Mouse (Mus musculus): ENCODE data around the gene Stard13. TPM values are rescaled to one million over a fixed set of nuclear protein-coding genes. Genes with fewer than 3 reads are reported as not detected.

Stard13 gene
- polyA plus RNA-seq, 1 experiment, result 1.4 TPM

DNA sequence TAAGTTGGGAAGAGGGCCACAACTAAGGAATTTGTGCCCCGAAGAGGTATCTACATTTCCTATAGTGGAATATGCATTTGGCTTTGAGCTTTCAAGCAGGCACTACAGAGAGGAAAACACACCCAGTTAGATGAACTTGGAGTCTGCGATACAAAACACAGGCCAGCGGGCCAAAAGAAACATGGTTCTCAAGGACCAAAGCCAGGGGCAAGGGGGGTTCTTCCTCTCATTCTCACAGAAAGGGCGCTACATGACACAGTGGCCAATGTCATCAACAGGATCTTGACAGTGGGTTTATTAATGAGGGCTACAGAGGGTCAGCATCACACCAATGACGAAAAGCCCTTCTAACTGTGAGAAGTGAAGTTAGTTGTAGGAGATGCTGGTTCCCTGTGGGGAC is 175.9 kb downstream of the Stard13 start:
- Histone ChIP-seq H3K36me3 (ENCODE audit: control insufficient read depth, insufficient read depth, low read length) (no peaks in the 10 kb centered on the region), H3K27me3 (ENCODE audit: control insufficient read depth, insufficient read depth, low read length) (no peaks in the 10 kb centered on the region), H3K4me3 (ENCODE audit: extremely low read depth, insufficient read depth, insufficient read length) (no peak overlapping the region), H3K27ac (ENCODE audit: insufficient read depth, low read length) (no peak overlapping the region), H3K4me1 (ENCODE audit: control insufficient read depth, insufficient read depth, insufficient read length) (no peaks in the 10 kb centered on the region)
- 87% methylated on average over 5 of the region's 5 CpGs for WGBS
- TF ChIP-seq POLR2A (IDR thresholded peaks at IDR 0.05; ENCODE audit: low read depth, low read length) (no peak), CTCF (IDR thresholded peaks at IDR 0.05; ENCODE audit: extremely low read depth, insufficient read depth, insufficient read length, insufficient replicate concordance) (no peak)
- no peak for DNase-seq (ENCODE audit: low read depth in 1 of 2, low spot score in 2 of 2)

DNA sequence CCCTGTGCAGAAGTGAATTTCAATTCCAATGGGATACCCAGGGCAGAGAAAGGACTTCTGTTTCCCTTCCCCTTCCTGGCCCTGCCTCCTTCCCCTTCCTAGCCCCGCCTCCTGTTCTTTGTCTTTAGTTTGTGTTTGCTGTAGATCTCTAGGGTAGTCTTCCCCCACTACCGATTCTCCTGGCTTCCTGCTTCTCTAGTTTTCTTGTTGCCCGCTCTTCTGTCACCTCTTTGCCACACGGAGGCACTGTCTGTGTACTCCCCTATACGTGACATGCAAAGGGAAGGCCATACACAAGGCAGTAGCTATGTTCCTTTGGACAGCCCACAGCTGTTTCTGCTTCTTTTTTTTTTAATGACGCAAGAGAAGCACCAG is 176.7 kb downstream of the Stard13 start:
- TF ChIP-seq POLR2A (IDR thresholded peaks at IDR 0.05; ENCODE audit: low read depth, low read length) (no peak), CTCF (IDR thresholded peaks at IDR 0.05; ENCODE audit: extremely low read depth, insufficient read depth, insufficient read length, insufficient replicate concordance) (no peak)
- no peaks in the 10 kb centered on the region for H3K36me3 ChIP-seq (ENCODE audit: control insufficient read depth, insufficient read depth, low read length)
- no peaks in the 10 kb centered on the region for H3K27me3 ChIP-seq (ENCODE audit: control insufficient read depth, insufficient read depth, low read length)
- H3K4me3 ChIP-seq (ENCODE audit: extremely low read depth, insufficient read depth, insufficient read length), result no peak overlapping the region
- H3K27ac ChIP-seq (ENCODE audit: insufficient read depth, low read length), result no peak overlapping the region
- no peak for DNase-seq (ENCODE audit: low read depth in 1 of 2, low spot score in 2 of 2)
- no peaks in the 10 kb centered on the region for H3K4me1 ChIP-seq (ENCODE audit: control insufficient read depth, insufficient read depth, insufficient read length)
- 34% methylated on average over 6 of the region's 6 CpGs for WGBS

DNA sequence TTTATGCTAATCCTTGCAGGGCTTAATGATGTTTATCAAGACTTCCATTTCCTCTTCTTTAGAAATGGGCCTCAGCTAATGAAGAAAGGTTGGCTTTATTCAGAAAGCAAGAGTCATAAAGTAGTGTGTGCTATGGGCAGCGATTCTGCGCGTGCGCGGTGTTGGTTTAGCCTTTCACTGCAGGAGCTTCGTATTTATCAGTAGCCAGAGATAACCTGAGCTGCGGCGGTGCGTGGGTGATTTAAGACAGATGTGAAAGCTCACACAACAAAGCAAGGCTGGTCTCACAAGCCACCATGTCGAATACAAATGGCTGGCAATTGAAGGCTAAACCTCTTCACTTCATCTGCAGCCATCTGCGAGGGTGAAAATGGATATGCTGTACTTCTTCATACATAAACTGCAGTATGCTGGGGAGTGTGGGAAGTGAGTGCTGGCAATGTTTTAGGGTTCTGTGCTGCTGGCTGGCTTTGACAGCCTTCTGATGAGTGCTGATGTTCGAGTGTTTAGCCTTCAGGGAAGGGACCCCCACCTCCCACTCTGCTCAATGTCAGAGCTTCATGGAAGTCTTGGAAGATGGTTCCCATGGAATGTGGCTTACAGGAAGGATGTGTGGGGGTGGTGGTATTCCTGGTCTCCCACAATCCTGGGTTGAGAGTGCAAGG is 177.2 kb downstream of the Stard13 start:
- no peak for DNase-seq (ENCODE audit: low read depth in 1 of 2, low spot score in 2 of 2)
- no peak overlapping the region for H3K27ac ChIP-seq (ENCODE audit: insufficient read depth, low read length)
- WGBS, result 92% methylated on average over 12 of the region's 12 CpGs

DNA sequence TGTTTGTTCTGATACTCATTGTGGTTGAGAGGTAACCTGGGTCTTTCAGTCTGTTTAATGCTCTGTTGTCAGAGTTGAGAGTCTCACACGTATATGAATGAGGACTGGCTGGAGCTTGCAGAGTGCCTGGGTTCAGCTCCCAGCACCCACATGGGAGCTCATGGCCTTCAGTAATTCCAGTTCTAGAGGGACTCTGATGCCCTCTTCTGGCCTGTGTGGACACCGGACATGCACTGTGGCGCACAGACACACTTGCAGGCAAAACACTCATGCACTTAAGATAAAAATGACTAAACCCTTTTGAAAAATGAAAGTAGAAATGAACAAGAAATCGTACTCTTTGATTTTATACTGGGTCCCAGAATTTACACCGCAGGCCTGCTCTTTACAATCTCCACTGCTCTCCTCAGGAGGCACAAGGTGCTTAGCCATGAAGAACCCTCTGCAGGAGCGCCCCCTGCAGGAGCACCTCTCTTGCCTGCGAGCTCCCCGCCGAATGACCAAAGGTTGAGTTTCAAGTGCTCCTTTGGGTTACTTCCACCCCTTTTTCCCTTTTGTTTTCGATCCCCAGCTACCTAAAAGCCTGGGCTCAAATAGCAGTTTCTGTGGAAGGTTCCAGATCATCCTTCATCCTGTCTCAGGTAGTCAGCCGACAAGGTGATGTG is 178.1 kb downstream of the Stard13 start:
- Histone ChIP-seq H3K27me3 (ENCODE audit: control insufficient read depth, insufficient read depth, low read length) (no peaks in the 10 kb centered on the region), H3K4me1 (ENCODE audit: control insufficient read depth, insufficient read depth, insufficient read length) (no peaks in the 10 kb centered on the region), H3K27ac (ENCODE audit: insufficient read depth, low read length) (no peak overlapping the region), H3K36me3 (ENCODE audit: control insufficient read depth, insufficient read depth, low read length) (no peaks in the 10 kb centered on the region), H3K4me3 (ENCODE audit: extremely low read depth, insufficient read depth, insufficient read length) (no peak overlapping the region)
- DNase-seq (ENCODE audit: low read depth in 1 of 2, low spot score in 2 of 2), result no peak
- no peak for TF ChIP-seq POLR2A (IDR thresholded peaks at IDR 0.05; ENCODE audit: low read depth, low read length)
- TF ChIP-seq CTCF (IDR thresholded peaks at IDR 0.05; ENCODE audit: extremely low read depth, insufficient read depth, insufficient read length, insufficient replicate concordance), result no peak
- WGBS, result 92% methylated on average over 11 of the region's 11 CpGs

More for the DNA sequence above, 177.2 kb downstream of the Stard13 start:
- no peaks in the 10 kb centered on the region for H3K36me3 ChIP-seq (ENCODE audit: control insufficient read depth, insufficient read depth, low read length)
- TF ChIP-seq POLR2A (IDR thresholded peaks at IDR 0.05; ENCODE audit: low read depth, low read length) (no peak), CTCF (IDR thresholded peaks at IDR 0.05; ENCODE audit: extremely low read depth, insufficient read depth, insufficient read length, insufficient replicate concordance) (no peak)
- H3K27me3 ChIP-seq (ENCODE audit: control insufficient read depth, insufficient read depth, low read length), result no peaks in the 10 kb centered on the region
- H3K4me3 ChIP-seq (ENCODE audit: extremely low read depth, insufficient read depth, insufficient read length), result no peak overlapping the region
- H3K4me1 ChIP-seq (ENCODE audit: control insufficient read depth, insufficient read depth, insufficient read length), result no peaks in the 10 kb centered on the region

DNA sequence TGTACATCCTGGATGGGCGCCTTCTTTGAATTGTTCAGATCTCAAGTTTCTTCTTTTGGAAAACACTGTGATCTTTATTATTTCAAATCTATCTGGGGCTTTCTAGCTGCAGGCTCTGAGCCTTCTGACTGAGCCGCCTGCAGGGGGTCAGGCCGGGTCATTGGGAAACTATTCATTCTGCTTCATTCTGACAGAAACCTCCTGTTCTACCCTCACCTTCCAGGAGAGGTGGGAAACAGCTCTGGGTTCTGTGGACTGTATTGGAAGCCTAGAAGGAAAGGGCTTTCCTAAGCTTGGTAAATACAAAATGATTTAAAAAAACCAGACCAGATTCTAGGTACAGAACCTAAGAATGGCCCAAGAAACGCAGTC is 178.9 kb downstream of the Stard13 start:
- Histone ChIP-seq H3K4me3 (ENCODE audit: extremely low read depth, insufficient read depth, insufficient read length) (no peak overlapping the region), H3K27ac (ENCODE audit: insufficient read depth, low read length) (no peak overlapping the region), H3K36me3 (ENCODE audit: control insufficient read depth, insufficient read depth, low read length) (no peaks in the 10 kb centered on the region), H3K4me1 (ENCODE audit: control insufficient read depth, insufficient read depth, insufficient read length) (no peaks in the 10 kb centered on the region), H3K27me3 (ENCODE audit: control insufficient read depth, insufficient read depth, low read length) (no peaks in the 10 kb centered on the region)
- WGBS, result 86% methylated on average over 4 of the region's 4 CpGs
- no peak for DNase-seq (ENCODE audit: low read depth in 1 of 2, low spot score in 2 of 2)
- no peak for TF ChIP-seq CTCF (IDR thresholded peaks at IDR 0.05; ENCODE audit: extremely low read depth, insufficient read depth, insufficient read length, insufficient replicate concordance)
- no peak for TF ChIP-seq POLR2A (IDR thresholded peaks at IDR 0.05; ENCODE audit: low read depth, low read length)

DNA sequence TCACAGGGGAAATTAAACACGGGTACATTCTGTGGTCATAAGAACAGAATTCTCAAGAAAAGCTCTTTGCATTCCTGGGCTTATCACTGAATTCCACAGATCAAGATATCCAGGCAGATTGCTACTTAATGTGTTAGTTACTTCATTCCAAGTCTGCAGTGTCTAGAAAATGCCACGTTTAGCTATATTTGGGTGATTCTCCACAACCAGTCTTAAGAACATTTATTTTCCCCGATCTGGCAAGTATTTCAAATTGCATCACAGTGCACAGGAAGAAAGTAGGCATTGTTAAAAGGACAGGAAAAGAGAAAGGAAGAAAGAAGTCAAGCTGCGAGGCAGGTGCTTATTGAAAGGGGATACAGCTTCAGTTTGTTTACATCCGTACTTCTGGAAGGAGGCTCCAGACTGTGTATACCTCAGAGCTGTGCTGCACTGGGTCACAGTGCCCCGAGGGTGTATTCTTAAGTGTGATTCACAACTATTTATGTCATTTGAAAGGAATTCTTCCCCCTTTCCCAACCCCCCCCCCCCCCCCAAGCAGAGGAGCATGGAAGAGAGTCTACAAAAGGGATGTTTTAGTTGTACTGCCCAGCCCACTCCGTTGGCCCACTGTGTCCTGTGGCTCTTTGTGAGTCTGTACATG is 179.4 kb downstream of the Stard13 start:
- no peak overlapping the region for H3K27ac ChIP-seq (ENCODE audit: insufficient read depth, low read length)
- TF ChIP-seq POLR2A (IDR thresholded peaks at IDR 0.05; ENCODE audit: low read depth, low read length), result no peak
- TF ChIP-seq CTCF (IDR thresholded peaks at IDR 0.05; ENCODE audit: extremely low read depth, insufficient read depth, insufficient read length, insufficient replicate concordance), result no peak
- H3K4me3 ChIP-seq (ENCODE audit: extremely low read depth, insufficient read depth, insufficient read length), result no peak overlapping the region
- no peak for DNase-seq (ENCODE audit: low read depth in 1 of 2, low spot score in 2 of 2)
- no peaks in the 10 kb centered on the region for H3K4me1 ChIP-seq (ENCODE audit: control insufficient read depth, insufficient read depth, insufficient read length)
- no peaks in the 10 kb centered on the region for H3K36me3 ChIP-seq (ENCODE audit: control insufficient read depth, insufficient read depth, low read length)
- 26% methylated on average over 7 of the region's 7 CpGs for WGBS
- H3K27me3 ChIP-seq (ENCODE audit: control insufficient read depth, insufficient read depth, low read length), result no peaks in the 10 kb centered on the region

DNA sequence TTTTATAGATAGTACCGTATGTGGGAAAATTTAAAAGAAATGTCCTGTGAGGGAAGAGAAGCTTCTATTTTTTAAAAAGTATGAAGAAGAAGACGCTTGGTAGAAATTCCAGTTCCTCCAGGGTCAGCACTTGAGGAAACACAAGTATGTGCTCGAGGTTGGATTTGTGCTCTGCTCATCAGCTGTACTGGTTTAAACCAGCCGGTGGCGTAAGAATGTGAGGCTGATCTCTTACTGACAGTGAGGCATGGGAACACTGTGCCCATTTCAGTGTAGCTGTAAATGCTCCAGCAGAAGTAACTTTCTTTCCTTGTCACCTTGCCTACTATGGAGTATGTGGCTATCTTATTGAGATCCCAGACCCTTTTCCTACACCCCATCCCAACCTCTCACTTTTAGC is 180.4 kb downstream of the Stard13 start:
- TF ChIP-seq POLR2A (IDR thresholded peaks at IDR 0.05; ENCODE audit: low read depth, low read length), result no peak
- no peak for TF ChIP-seq CTCF (IDR thresholded peaks at IDR 0.05; ENCODE audit: extremely low read depth, insufficient read depth, insufficient read length, insufficient replicate concordance)
- no peak overlapping the region for H3K4me3 ChIP-seq (ENCODE audit: extremely low read depth, insufficient read depth, insufficient read length)
- DNase-seq (ENCODE audit: low read depth in 1 of 2, low spot score in 2 of 2), result no peak
- H3K27me3 ChIP-seq (ENCODE audit: control insufficient read depth, insufficient read depth, low read length), result no peaks in the 10 kb centered on the region
- H3K27ac ChIP-seq (ENCODE audit: insufficient read depth, low read length), result no peak overlapping the region
- no peaks in the 10 kb centered on the region for H3K36me3 ChIP-seq (ENCODE audit: control insufficient read depth, insufficient read depth, low read length)
- no peaks in the 10 kb centered on the region for H3K4me1 ChIP-seq (ENCODE audit: control insufficient read depth, insufficient read depth, insufficient read length)
- WGBS, result 94% methylated on average over 5 of the region's 5 CpGs
